Mouse (Mus musculus) stomach, postnatal 0 days (tissue): ENCODE data around the gene Tysnd1.

ENCODE experiments used
- CTCF ChIP-seq: IDR thresholded peaks from 2 replicates; pipeline ENCODE4 v1.5.1; 2016; ENCODE audit warnings: antibody characterized with exemption, low read depth, mild to moderate bottlenecking, moderate library complexity
- EP300 ChIP-seq: optimal IDR thresholded peaks from 2 replicates; pipeline ENCODE3; 2016; ENCODE audit warnings: antibody characterized with exemption

DNA sequence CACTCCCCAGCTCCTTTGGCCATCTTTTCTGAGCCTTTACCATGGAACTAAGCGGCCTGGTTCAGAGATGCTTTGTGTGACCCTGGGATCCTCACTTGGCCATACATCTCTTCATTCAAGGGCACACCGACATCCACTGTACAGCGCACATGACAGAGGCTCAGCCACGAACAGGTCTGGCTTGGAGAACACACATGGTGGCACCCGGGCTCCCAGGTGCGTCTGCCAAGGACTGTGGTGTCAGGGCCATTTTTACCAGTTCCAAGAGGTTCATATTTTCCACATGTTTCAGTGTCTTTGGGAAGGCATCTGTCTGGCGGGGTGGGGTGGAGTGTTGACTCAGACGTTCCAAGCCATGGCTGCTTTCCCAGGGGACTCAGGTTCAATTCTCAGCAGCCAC, 47.0 kb downstream of the Tysnd1 start:
- TF ChIP-seq CTCF (no peak), EP300 (no peak)
